Mouse (Mus musculus) layer of hippocampus, postnatal 14 days (tissue): Measurements from ENCODE around the gene Basp1. TPM values are rescaled to one million over a fixed set of nuclear protein-coding genes. Genes with fewer than 3 reads are reported as not detected.
"Not testable (repeated sequence)": the region's sequence is repeated elsewhere in the genome, so short reads cannot be mapped to it uniquely, and the experiment has no call there.

Experiments
- DNase-seq, 2 experiments: peaks; one replicate each; pipeline ENCODE4 v3.0.0; 2021 to 2022; ENCODE audit warnings: low spot score in 2 of 2, mixed read lengths in 1 of 2
- long read RNA-seq, 2 experiments: library from polyadenylated mRNA; stranded (forward); transcript quantifications; one replicate each; pipeline ENCODE4 v2.0.0; 2021
- total RNA-seq, 2 experiments: library from RNA; stranded (reverse); gene quantifications; 2 replicates each; pipeline ENCODE4 v1.2.3; 2021

Gene Basp1
- 1,000 to 10,000 TPM in 1 of 2 experiments, 100 to 1,000 TPM in 1; 941 to 1,006 TPM for total RNA-seq
- long read RNA-seq, experiment 1, transcript Basp1-201 (2 exons, 1,855 nt), result major isoform, 472 of 513 reads
- long read RNA-seq, experiment 1, partial matches to known transcripts, result 0 of 513 reads
- long read RNA-seq, experiment 1, other reads (novel, unspliced or antisense), result 41 of 513 reads
- long read RNA-seq, experiment 2, transcript Basp1-201 (2 exons, 1,855 nt), result major isoform, 707 of 802 reads
- long read RNA-seq, experiment 2, partial matches to known transcripts, result 0 of 802 reads
- long read RNA-seq, experiment 2, other reads (novel, unspliced or antisense), result 95 of 802 reads

DNA sequence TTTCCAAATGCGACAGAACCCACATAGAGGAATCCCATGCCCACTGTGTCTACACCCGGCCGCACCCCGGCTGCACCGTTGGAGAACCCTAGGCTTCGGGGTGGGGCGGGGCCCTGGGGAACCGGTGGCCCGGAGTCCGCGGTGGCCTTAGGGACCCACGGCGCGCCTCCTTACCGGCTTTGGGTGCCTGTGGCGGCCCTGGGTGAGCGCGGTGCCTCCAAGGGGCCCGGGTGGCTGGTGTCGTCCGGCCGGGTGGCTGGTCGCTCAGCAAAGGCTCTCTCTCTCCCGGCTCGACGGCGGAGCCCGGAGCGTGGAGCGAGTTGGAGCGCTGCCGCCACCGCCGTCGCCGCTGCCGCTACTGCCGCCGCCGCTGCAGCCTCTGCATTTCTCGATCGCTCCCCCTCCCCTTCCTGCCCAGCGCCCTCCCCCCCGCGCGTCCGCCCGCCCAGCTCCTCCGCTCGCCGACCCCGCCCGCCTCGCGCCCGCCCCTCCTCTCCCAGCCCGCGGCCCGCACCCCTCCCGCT is at the start of gene Basp1:
TSS of gene Basp1 (minus strand) at position 387 of the 524 bp plus-strand sequence.
- DNase-seq, result peak; percentile 70 to 78

- not testable (repeated sequence) for DNase-seq
Observed at GRCm38 (mm10) chr15:25463076-25463475, 49.5 kb upstream of the Basp1 start.

DNA sequence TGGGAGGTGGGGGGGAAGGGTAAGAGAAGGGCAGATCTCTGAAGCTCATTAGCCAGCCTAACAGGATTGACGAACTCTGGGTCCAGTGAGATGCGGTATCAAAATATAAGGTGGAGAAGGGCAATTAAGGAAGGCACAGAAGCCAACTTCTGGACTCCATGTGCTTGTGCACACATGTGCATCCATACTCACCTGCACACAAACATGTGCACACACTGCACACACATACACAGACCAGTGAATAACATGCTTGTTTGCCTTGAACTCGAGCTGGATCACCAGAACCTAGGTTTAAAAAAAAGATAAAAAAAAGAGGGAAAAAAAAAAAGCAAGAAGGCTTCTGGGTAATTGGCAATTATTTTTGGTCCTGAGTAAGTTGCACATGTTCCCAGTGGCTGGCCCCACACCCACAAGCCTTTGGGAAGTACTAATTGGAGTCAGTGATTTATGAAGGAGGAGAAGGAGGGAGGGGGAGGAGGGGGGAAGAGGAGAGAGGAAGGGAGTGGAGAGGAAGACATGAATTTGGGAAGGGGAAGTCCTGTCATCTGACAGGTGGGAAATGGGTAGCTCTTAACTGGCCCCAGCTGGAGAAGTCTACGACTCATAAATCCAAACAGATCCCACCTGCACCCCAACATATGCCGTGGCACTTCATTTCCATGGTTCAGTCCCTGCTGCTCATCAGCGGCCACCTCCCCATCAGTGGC is 48.6 kb upstream of the Basp1 start:
- no peak for DNase-seq

GRCm38 (mm10) chr15:25459901-25460300 is 46.3 kb upstream of the Basp1 start:
- no peak for DNase-seq

DNA sequence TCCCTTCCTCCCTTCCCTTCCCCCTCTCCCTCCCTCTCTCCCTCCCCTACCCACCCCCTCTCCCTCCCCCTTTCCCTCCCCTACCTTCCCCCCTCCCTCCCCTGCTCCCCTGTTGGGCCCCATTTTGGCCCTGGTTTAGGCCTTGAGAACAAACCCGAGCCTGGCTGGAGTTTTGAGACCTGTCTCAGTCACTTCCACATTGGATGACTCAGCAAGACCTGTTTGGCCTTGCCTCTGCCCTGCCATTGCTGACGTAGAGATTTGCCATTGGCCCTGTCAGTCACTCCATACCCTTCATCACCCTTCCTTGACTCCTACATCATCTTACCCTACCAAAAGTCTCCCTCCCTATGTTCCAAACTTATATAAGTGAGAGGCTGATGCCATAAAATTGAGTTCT is 43.9 kb upstream of the Basp1 start:
- DNase-seq, result no peak

DNA sequence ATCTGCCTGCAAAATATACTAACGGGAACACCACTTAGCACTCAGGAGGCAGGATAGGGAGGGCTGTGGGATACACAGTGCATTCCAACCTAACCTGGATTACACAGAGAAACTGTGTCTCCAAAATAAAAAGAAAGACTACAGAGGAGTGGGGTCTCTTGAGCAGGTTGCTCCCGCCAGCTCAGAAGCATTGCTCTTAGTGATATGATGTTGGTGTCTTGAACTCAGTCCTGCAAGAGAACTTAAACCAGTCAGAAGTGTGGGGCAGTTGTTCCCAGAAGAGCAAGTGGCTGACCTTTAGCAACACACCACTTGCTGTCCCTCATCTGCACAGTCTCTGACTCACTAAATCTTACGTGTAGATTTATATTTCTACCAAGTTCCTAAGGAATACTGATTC is 40.0 kb upstream of the Basp1 start:
- no peak for DNase-seq

DNA sequence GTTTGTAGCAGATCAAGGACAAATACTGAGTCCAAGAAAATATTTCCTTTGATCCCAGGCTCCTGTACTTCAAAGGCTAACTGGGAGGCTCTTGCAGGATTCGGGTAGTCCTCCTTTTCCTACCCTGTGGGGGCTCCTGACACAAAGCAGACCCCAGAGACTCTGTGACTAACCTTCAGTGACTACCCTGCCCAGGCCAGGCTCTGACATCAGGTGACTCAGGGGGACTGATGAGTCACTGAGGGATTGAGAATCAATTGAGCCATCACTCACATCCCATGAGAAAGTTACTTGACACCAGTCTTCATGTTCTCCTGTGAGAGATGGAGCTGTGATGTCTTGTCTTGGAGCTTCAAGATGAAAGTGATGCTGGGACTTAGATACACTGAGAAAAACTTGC is 35.8 kb upstream of the Basp1 start:
- no peak for DNase-seq

DNA sequence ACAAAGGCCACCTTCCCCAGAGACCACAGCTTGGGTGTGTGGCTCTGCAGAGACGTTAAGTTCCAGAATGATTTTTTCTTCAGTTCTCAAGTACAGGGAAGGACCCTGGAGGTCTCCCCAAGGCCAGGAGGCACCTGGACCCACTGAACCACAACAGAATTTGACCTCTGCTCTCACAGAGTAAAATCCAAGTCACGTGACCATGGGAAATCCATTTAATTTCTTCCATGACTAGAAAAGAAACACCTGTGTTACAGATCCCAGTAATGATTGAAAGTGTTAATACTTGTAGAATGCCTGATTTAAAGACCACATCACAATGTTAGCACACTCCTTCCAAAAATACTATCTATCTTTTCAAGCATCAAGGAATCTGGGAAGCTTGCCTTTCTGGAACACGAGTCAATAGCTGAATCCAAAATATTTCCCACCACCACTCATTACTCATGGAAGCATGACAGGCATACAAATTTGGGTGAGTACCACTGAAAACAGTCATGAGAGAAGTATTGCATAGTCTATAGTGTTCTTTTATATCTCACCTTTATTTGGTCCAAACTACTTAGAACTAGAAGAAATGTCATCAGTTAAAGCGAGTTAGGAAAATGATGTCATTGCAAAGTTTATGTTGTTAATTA is 35.3 kb upstream of the Basp1 start:
- no peak for DNase-seq

DNA sequence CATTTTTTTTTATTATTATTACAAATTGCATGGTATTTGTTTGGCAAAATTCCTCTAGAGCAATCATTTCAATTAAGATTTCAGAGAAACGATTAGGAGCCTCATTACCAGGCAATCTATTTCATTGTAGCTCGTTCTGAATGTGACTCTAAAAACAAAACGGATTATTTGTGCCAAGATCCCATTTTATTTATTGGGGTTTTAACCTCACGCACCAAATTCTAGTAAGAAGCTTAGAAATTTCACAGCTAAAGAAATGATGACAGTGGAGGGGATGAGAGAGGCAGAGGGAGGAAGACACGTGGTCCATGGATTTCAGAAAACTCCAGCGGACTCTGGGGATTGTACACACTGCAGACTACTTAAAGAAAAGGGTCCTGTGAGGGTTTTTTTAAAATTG is 33.6 kb upstream of the Basp1 start:
- DNase-seq, result no peak

GRCm38 (mm10) chr15:25446155-25446487 is 32.6 kb upstream of the Basp1 start:
- no peak for DNase-seq

DNA sequence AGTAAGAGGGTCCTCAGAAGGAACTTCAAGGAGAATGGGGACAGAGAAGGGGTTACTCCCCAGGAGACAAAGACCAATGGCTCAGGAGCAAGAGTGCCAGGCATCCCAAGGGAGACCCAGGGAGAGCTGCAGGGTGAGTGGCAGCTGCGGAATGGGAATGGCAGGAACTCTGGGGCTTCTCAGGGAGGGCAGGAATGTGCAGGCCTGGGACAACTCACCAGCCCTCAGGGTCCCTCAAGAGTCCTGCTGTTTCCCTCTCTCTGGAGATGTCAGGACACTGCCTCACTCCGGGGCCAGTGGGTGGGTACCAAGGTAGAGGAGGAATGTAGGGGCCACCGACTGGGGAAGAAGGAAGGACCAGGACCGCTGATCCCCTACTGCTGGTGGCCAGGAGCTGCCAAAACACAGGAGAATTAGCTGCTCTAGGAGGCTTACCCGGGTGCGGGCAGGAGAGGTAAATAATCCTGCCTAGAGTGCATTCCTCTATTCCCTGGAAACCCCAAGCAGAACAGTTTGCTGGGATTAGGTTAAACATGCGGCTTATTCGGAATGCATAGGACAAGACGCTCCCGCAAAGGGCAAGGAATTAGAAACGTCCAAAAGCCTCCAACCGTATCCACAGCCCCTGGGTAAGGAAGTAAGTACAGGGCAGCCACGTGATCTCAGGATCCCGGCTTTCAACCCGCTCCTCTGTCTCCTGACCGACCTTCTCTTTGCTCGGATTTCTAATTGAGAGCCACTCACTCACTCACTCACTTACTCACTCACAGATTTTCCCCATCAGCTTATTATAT is 32.0 kb upstream of the Basp1 start:
- no peak for DNase-seq

GRCm38 (mm10) chr15:25444208-25444607 is 30.6 kb upstream of the Basp1 start:
- DNase-seq, result no peak

DNA sequence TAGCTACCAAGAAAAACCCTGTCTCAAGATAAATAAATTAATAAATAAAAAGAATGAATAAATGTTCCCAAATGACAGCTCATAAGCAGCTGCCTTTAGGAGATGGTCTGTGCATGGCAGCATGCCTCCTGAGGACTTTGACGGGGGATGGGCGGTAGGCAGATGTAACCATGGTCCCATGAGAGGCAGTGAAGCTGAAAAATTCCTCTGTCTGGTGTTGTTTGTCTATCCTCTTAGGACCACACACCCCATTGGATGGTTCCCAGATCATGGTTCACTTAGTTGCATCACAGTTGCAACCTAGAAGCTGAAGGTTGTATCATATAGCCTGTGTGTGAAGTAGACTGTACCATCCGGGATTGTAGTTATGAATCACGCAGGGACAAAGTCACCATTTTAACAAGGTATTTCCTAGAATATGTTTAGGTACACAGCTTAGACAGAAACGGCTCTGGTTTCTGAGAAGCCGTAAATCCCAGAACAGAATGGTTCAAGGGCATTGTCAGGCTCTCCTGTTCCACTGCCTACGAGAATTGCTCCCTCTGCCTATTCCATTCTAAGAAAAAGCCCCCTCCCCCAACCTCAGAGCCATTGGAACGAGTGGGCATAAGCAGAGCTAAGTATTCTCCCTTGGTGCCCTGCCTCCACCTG is 29.7 kb upstream of the Basp1 start:
- DNase-seq, result no peak

GRCm38 (mm10) chr15:25441868-25442185 is 28.3 kb upstream of the Basp1 start:
- no peak for DNase-seq

DNA sequence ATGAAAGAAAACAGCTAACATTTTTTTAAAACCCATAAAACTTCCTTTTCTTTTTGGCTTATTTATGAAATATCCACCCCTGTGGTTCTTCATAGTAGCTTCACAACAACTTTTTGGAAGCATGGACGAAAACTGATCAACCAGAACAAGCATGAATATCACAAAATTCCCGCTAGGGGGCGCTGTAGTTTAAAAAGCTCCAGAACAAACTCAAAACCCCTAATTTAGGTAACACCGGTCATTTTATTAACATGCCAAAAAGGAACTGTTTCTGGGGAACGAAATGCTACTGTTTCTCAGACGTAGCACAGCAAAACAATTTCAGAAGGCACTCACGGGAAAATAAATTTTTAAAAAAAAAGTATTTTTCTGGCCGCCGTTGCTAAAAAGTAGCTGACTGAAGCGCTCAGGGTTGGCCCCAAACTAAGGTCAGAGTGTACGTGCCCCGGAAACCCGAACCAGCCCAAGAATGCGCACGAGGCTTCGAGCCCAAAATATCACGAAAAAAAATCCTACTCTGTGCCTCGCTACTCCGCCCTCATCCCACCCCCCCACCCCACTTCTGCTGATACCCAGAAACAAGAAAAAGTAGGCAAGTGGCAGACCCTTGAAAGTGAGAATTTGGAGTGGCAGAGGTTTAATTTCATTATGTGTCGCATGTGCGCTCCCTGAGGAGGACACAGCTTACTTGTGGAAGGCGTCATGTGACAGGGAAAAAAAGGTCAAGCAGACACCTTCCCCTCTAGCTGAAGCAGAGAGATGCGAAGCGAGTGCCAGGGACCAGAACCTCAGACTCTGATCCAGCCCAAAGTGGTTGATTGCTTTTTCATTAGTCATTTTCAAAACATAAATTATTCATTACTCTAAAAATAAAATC is 27.7 kb upstream of the Basp1 start:
- peak; percentile 43 to 66 for DNase-seq

GRCm38 (mm10) chr15:25440317-25440716 is 26.8 kb upstream of the Basp1 start:
- no peak for DNase-seq

DNA sequence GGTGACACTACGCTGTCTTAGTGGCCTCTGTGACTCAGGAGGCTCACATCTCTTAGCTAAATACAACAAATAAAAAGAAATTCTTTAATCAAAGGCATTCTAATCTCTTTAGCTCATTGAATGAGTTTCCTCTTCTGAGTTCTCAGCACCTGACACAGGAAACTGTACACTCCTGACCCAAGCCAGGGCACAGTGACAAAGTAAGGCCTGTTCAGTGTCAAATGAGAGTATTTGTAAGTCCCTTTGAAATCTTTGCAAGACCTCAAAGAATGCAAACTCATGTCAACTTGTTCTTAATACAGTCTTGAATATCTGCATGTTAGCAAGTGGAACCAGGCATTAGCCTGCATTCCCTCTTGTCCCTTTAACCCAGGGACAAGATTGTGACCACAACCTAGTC is 18.8 kb upstream of the Basp1 start:
- no peak for DNase-seq

DNA sequence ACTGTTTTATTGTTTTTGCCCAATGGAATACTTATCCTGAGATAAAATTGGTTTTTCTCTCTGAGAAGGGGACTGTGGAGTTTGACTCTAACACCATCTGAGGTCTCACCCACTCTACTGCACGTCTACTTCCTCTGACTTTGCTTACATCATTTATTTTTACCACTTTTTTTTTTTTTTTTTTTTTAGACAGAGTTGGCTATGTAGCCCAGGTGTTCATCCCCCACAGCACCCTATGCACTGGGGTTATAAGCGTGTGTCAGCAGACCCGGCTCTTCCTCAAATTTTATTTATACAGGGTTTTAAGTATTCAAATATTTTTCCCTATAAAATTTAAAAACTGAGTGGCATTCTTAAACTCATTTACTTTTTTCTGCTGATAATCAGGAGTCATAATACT is 16.6 kb upstream of the Basp1 start:
- DNase-seq, result no peak

DNA sequence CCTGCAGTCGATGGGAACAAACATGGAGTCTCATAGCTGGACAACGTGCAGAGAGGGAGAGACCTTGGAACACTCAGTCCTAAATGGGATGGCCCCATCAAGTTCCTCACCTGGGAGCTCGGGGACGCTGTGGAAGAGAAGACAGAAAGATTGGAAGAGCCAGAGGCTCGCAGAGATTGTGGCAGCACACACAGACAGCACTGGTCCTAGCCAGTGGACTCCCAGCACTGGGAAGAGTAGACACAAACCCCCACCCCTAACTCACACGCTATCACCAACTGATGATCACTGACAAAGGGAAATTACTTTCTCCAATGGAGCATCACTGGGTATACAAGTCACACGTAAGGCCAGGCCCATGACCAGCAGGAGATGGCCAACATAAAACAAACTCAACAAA is 15.4 kb upstream of the Basp1 start:
- DNase-seq, result no peak

DNA sequence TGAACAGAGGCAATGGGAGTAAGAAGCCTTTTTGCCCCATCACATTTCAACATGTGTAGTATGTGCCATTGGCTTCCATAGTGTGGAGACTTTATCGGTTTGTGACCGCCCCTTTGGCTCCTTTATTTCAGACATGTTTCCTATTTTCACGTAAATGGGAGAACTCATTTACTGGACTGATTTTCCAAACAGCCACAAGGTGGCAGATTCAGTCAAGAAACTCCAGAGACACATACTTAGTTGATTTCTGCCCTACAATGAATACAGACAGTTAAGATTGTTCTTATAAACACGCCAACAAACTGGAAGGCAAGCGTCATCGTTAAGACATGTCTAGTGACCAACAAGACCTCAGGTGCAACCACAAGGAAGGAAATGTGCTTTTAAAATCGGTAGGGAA is 15.0 kb upstream of the Basp1 start:
- DNase-seq, result peak in 1 of 2 experiments; percentile 63
